Mouse (Mus musculus) CD4-positive, CD25-positive, alpha-beta regulatory T cell, adult 9 weeks (primary cell): ENCODE results near the gene Ap1ar. TPM values are rescaled to one million over a fixed set of nuclear protein-coding genes. Genes with fewer than 3 reads are reported as not detected.

Experiments
- polyA plus RNA-seq: library from polyadenylated mRNA; unstranded; fragments of 100-300 nt; shearing (Covaris generic); gene quantifications from one replicate; pipeline ENCODE4 v1.2.1, GENCODE M21; 2017

Gene Ap1ar
- polyA plus RNA-seq, result 12.7 TPM

DNA sequence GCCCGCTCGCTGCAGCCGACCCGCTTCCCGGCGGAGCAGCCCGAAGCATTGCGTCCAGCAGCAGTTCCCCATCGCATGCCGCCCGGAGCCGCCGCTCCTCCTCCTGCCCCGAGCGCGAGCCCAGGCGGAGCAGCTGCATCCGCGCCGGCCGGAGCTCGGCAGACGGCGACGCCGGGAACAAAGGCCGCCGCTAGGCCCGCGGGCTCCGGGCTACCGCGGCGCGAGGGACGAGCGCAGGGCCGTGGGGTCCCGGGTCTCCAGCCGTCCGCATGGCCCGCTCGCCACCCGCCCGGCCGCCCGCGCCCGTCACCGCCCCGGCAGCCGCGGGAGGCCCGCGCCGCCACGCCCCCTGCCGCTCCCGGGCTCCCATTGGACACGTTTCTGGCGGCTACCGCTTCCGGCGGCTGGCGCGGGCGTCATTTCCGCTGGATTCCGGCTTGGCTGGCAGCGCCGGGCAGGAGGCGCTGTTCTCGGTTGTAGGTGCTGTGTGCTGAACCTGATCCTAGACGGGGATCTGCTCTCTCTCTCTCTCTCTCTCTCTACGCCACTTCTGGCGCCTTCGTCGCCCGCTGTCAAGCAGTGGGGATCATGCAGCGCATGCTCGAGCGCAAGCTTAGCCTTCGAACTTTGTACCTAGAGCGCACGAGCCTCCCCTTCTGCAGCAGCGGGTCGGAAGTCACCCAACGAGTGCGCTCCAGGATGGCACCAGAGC lies at the start of gene Ap1ar:
Gene Ap1ar, minus strand, starts transcription at position 370 of the 712 bp plus-strand sequence.

DNA sequence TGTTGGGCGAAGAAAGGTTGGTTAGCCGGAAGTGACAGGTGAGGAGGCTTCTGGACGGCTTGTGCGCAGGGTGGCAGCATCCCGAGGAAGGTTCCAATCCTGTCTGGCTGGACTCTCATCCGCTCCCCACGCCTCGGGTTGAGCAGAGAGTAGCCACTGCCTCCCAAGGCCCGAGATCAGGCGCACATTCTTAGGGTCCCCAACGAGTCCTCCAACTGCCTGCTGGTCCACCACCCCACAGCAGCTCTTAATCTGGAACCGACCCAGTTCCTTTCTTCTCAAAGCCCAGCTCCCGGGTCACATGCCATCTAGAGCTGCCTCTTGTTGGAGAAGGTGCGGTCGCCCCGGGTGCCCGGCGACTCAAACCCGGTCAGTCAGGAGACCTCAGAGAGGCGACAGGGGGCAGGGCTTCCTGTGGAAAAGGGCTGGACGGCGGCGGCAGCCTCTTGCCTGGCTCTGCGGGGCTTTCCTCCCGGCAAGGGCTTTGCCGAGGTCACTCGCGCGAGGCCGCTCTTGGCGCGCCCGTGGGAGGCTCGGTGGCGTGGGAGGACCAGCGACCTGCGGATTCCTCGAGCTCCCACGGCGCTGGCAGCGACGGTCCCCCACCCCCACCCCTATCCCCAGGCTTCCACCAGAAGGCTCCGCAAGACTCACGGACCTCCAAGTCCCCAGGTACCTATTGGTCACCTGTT lies 47.7 kb downstream of the Ap1ar start, which contains the start of gene Tifa:
Gene Tifa, plus strand, starts transcription at position 306 of the 692 bp plus-strand sequence.

DNA sequence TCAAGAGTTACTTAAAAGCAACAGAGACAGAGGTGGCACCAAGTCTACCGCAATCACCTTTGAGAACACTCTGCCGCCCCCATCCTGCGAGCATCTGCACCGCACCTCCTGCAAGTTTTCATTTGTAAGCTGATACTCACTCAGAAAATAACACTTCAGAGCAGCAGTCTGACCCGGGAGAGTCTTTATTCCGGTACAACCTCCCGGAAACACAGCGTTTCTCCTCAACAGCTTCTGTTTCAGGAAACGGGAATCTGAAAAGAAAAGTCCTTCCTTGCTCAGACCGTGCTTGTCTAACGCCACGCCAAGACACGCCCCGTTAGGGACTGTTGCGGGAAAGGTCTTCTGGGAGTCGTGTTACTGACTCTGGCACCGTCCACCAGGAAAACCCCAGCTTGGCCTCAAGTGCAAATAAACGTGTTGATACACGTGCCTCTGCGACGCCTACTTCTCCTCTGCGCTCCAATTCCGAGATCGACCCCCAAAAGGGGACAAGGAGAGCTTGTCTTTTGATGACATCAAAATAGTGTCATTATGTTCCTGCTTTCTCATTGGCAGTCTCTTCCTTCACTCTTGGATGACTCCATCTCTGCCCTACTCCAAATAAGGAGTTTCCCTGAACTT lies 57.2 kb downstream of the Ap1ar start, which contains the start of gene Alpk1:
Gene Alpk1, minus strand, starts transcription at position 507 of the 624 bp plus-strand sequence.

Other genes starting within 250 kb of the Ap1ar start
- not detected for gene Neurog2, start 204.4 kb downstream of the Ap1ar start, polyA plus RNA-seq
- 1.2 TPM for gene Alpk1, start 57.0 kb downstream of the Ap1ar start, polyA plus RNA-seq
- gene Tifa, start 47.7 kb downstream of the Ap1ar start, polyA plus RNA-seq, result 0.30 TPM
- 2.2 TPM for gene Fam241a, start 58.8 kb upstream of the Ap1ar start, polyA plus RNA-seq